Mouse (Mus musculus) spleen, postnatal 14 days (tissue): ENCODE results near the gene Capn11.

Source experiments
- DNase-seq, 2 experiments: peaks; one replicate each; pipeline ENCODE4 v3.0.0; 2021 to 2022; ENCODE audit warnings: low spot score in 2 of 2

The Capn11 gene

GRCm38 (mm10) chr17:45598891-45599290 is 60.2 kb downstream of the Capn11 start:
- DNase-seq, result no peak

GRCm38 (mm10) chr17:45598376-45598775 is 60.7 kb downstream of the Capn11 start:
- no peak for DNase-seq

- DNase-seq, result no peak
Observed at GRCm38 (mm10) chr17:45597787-45598186, 61.3 kb downstream of the Capn11 start.

- DNase-seq, result peak; percentile 44 to 71
Observed at GRCm38 (mm10) chr17:45596631-45597396, 62.3 kb downstream of the Capn11 start.

- DNase-seq, result no peak
Observed at GRCm38 (mm10) chr17:45595736-45596390, 63.3 kb downstream of the Capn11 start.

GRCm38 (mm10) chr17:45594881-45595735 is 64.0 kb downstream of the Capn11 start:
- peak; percentile 67 to 77 for DNase-seq

- no peak for DNase-seq
Observed at GRCm38 (mm10) chr17:45594195-45594594, 64.9 kb downstream of the Capn11 start.

- DNase-seq, result peak; percentile 43 to 48
Observed at GRCm38 (mm10) chr17:45593479-45593878, 65.6 kb downstream of the Capn11 start.

- DNase-seq, result no peak
Observed at GRCm38 (mm10) chr17:45592606-45593431, 66.3 kb downstream of the Capn11 start.

GRCm38 (mm10) chr17:45591701-45592605 is 67.2 kb downstream of the Capn11 start:
- no peak for DNase-seq

- no peak for DNase-seq
Observed at GRCm38 (mm10) chr17:45590410-45590809, 68.7 kb downstream of the Capn11 start.

- no peak for DNase-seq
Observed at GRCm38 (mm10) chr17:45589844-45590243, 69.3 kb downstream of the Capn11 start.

- no peak for DNase-seq
Observed at GRCm38 (mm10) chr17:45589236-45589635, 69.9 kb downstream of the Capn11 start.

GRCm38 (mm10) chr17:45588370-45588769 is 70.8 kb downstream of the Capn11 start:
- no peak for DNase-seq

GRCm38 (mm10) chr17:45586449-45586837 is 72.7 kb downstream of the Capn11 start:
- DNase-seq, result no peak

- no peak for DNase-seq
Observed at GRCm38 (mm10) chr17:45585725-45586448, 73.2 kb downstream of the Capn11 start.

- DNase-seq, result peak; percentile 40 to 69
Observed at GRCm38 (mm10) chr17:45584939-45585678, 74.0 kb downstream of the Capn11 start.

GRCm38 (mm10) chr17:45584096-45584896 is 74.8 kb downstream of the Capn11 start:
- DNase-seq, result no peak
